Comparison of ENCODE assay signal across 25 mouse cellular contexts in genomic region chr2:59217931-59218330, GRCm38 (mm10). TPM values are rescaled to one million over a fixed set of nuclear protein-coding genes. Genes with fewer than 3 reads are reported as not detected.
DNase-seq lines count a peak whose midpoint lies in the region; ATAC-seq and TF ChIP-seq lines count a peak whose summit lies in the region.
"Had no signal": no experiment of that assay in that cellular context is flagged by ENCODE, and none has a peak within 500 bp of the region (broad histone marks: within the 10 kb centered on the region; RNA-seq: fewer than 3 reads in every experiment).

No protein-coding gene starts in this region.

- no peak overlapping the region for H3K27ac ChIP-seq in heart, adult 2 months
- peak overlapping the region; percentile 37 for H3K27ac ChIP-seq in layer of hippocampus, adult 2 months
- no peak overlapping the region for H3K27ac ChIP-seq in midbrain, embryonic 16.5 days (ENCODE audit: low read length)
- H3K27ac ChIP-seq in midbrain, embryonic 14.5 days (replicated peaks; ENCODE audit: low read depth, low read length), result no peak overlapping the region
- H3K27ac ChIP-seq in forebrain, embryonic 16.5 days (ENCODE audit: low read length), result no peak overlapping the region
- H3K27ac ChIP-seq: embryonic facial prominence, embryonic 10.5 days; embryonic facial prominence, embryonic 12.5 days; forebrain, embryonic 13.5 days; forebrain, embryonic 15.5 days had no signal

- peak; percentile 5; the same call in 1 of the 2 replicates for ATAC-seq in midbrain, embryonic 16.5 days
- no peak for ATAC-seq in midbrain, embryonic 14.5 days (ENCODE audit: low FRiP score, low TSS enrichment)
- no peak for ATAC-seq in forebrain, embryonic 16.5 days
- ATAC-seq: activated CD4-positive, CD25-positive, alpha-beta regulatory T cell, adult 4 months; CD4-positive, CD25-positive, alpha-beta regulatory T cell, adult 4 months; forebrain, embryonic 13.5 days; forebrain, embryonic 15.5 days; Patski had no signal

- no peak for TF ChIP-seq CTCF in heart, adult 2 months (IDR thresholded peaks at IDR 0.05)
- no peak for TF ChIP-seq CTCF in layer of hippocampus, adult 2 months (conservative IDR thresholded peaks at IDR 0.05)

- peaks cover 6% of the 10 kb centered on the region for H3K4me1 ChIP-seq in heart, adult 2 months (ENCODE audit: control insufficient read depth, insufficient read depth, low read length)
- no peaks in the 10 kb centered on the region for H3K4me1 ChIP-seq in midbrain, embryonic 16.5 days (ENCODE audit: control insufficient read depth, insufficient read depth, low read length)
- no peaks in the 10 kb centered on the region for H3K4me1 ChIP-seq in midbrain, embryonic 14.5 days (ENCODE audit: control insufficient read depth, insufficient read depth, low read length)
- peaks cover 8% of the 10 kb centered on the region for H3K4me1 ChIP-seq in forebrain, embryonic 16.5 days (replicated peaks; ENCODE audit: control insufficient read depth, insufficient read depth, low read length)
- H3K4me1 ChIP-seq: embryonic facial prominence, embryonic 10.5 days had no signal

- peaks cover 8% of the 10 kb centered on the region for H3K36me3 ChIP-seq in heart, adult 2 months (ENCODE audit: control insufficient read depth, insufficient read depth, low read length)
- no peaks in the 10 kb centered on the region; the same call in 1 of the 2 replicates for H3K36me3 ChIP-seq in midbrain, embryonic 16.5 days (ENCODE audit: control insufficient read depth, insufficient read depth, low read length)
- H3K36me3 ChIP-seq in midbrain, embryonic 14.5 days (ENCODE audit: control insufficient read depth, insufficient read depth, low read length), result no peaks in the 10 kb centered on the region
- H3K36me3 ChIP-seq in forebrain, embryonic 16.5 days (ENCODE audit: control insufficient read depth, insufficient read depth), result no peaks in the 10 kb centered on the region
- H3K36me3 ChIP-seq: forebrain, embryonic 15.5 days had no signal

- H3K4me3 ChIP-seq in heart, adult 2 months, result no peak overlapping the region
- no peak overlapping the region for H3K4me3 ChIP-seq in layer of hippocampus, adult 2 months
- H3K4me3 ChIP-seq in midbrain, embryonic 16.5 days (ENCODE audit: low read depth, low read length), result no peak overlapping the region
- H3K4me3 ChIP-seq in midbrain, embryonic 14.5 days (replicated peaks; ENCODE audit: low read depth, low read length), result no peak overlapping the region
- H3K4me3 ChIP-seq in forebrain, embryonic 16.5 days (replicated peaks; ENCODE audit: low read length), result no peak overlapping the region
- H3K4me3 ChIP-seq: embryonic facial prominence, embryonic 10.5 days; embryonic facial prominence, embryonic 12.5 days; forebrain, embryonic 13.5 days; forebrain, embryonic 15.5 days had no signal

- DNase-seq in heart, adult 11 months, result peak; percentile 56
- DNase-seq in heart, adult 2 months, result no peak
- no peak for DNase-seq in layer of hippocampus, adult 2 months (ENCODE audit: low spot score in 2 of 2)
- no peak for DNase-seq in layer of hippocampus, postnatal 10 days (ENCODE audit: low spot score in 2 of 2)
- no peak for DNase-seq in midbrain, embryonic 14.5 days
- DNase-seq: adrenal gland, adult 8-10 months; adrenal gland, postnatal 14 days; adrenal gland, postnatal 36 days; B cell, adult 2 months; cerebellum, adult 11-12 months; cerebellum, adult 2 months; cerebellum, adult 9-10 months; cerebellum, postnatal 10 days; cerebellum, postnatal 25 days had no signal

- intact Hi-C loops in heart, adult 2 months (cut with DNase I), result no loop called here

- peaks cover 7% of the 10 kb centered on the region for H3K79me2 ChIP-seq in heart, adult 2 months (replicated peaks; ENCODE audit: control insufficient read depth, insufficient read depth, low read length)

- H3K27me3 ChIP-seq in heart, adult 2 months (ENCODE audit: control insufficient read depth, insufficient read depth, low read length), result no peaks in the 10 kb centered on the region
- no peaks in the 10 kb centered on the region for H3K27me3 ChIP-seq in midbrain, embryonic 16.5 days (ENCODE audit: control insufficient read depth, insufficient read depth, low read depth, low read length)
- H3K27me3 ChIP-seq in midbrain, embryonic 14.5 days (ENCODE audit: control insufficient read depth, insufficient read depth, low read length), result no peaks in the 10 kb centered on the region
- H3K27me3 ChIP-seq in forebrain, embryonic 16.5 days (replicated peaks; ENCODE audit: control insufficient read depth, insufficient read depth, low read length), result no peaks in the 10 kb centered on the region
- H3K27me3 ChIP-seq: CH12.LX; embryonic facial prominence, embryonic 12.5 days; forebrain, embryonic 13.5 days; forebrain, embryonic 15.5 days; Patski had no signal

- WGBS in heart, adult 2 months, result 92% methylated on average over 6 of the region's 6 CpGs
- WGBS in midbrain, embryonic 16.5 days, result 78% methylated on average over 6 of the region's 6 CpGs
- 82% methylated on average over 6 of the region's 6 CpGs for WGBS in midbrain, embryonic 14.5 days
- 93% methylated on average over 6 of the region's 6 CpGs for WGBS in forebrain, embryonic 16.5 days

- no peak overlapping the region for H3K9ac ChIP-seq in heart, adult 2 months (ENCODE audit: low read depth, low read length)
- no peak overlapping the region for H3K9ac ChIP-seq in midbrain, embryonic 16.5 days (ENCODE audit: low read depth, low read length)
- no peak overlapping the region for H3K9ac ChIP-seq in midbrain, embryonic 14.5 days (replicated peaks; ENCODE audit: low read length)
- no peak overlapping the region for H3K9ac ChIP-seq in forebrain, embryonic 16.5 days (replicated peaks; ENCODE audit: low read depth, low read length)
- H3K9ac ChIP-seq: embryonic facial prominence, embryonic 12.5 days; forebrain, embryonic 13.5 days; forebrain, embryonic 15.5 days had no signal

- no peak overlapping the region for H3K4me2 ChIP-seq in midbrain, embryonic 16.5 days (ENCODE audit: low read length)
- H3K4me2 ChIP-seq in midbrain, embryonic 14.5 days (ENCODE audit: low read length), result no peak overlapping the region
- no peak overlapping the region for H3K4me2 ChIP-seq in forebrain, embryonic 16.5 days (ENCODE audit: low read length)
- H3K4me2 ChIP-seq: embryonic facial prominence, embryonic 12.5 days; forebrain, embryonic 13.5 days; forebrain, embryonic 15.5 days had no signal

- TF ChIP-seq POLR2A in heart, adult 2 months (IDR thresholded peaks at IDR 0.05; ENCODE audit: insufficient read depth, low read depth, low read length), result no peak

- TF ChIP-seq EP300 in heart, adult 2 months (IDR thresholded peaks at IDR 0.05; ENCODE audit: insufficient read depth, low read depth, low read length), result no peak

- no peaks in the 10 kb centered on the region for H3K9me3 ChIP-seq in midbrain, embryonic 16.5 days (replicated peaks; ENCODE audit: control insufficient read depth, low read length, poor library complexity, severe bottlenecking)
- no peaks in the 10 kb centered on the region for H3K9me3 ChIP-seq in midbrain, embryonic 14.5 days (ENCODE audit: control insufficient read depth, low read length)
- no peaks in the 10 kb centered on the region for H3K9me3 ChIP-seq in forebrain, embryonic 16.5 days (ENCODE audit: control insufficient read depth, low read length)
- H3K9me3 ChIP-seq: embryonic facial prominence, embryonic 10.5 days; embryonic facial prominence, embryonic 12.5 days; forebrain, embryonic 13.5 days; forebrain, embryonic 15.5 days; G1E had no signal

RNA-seq across cellular contexts. Expression of gene Pkp4, which starts 57.3 kb away (rescaled TPM):
- total RNA-seq in heart, adult 2 months (2021), result 100 to 1,000 TPM; 152 to 174 TPM
- 61.5 and 92.5 TPM in 2 replicates for polyA plus RNA-seq in heart, adult 2 months (2012; rRNA removed)
- 100 to 1,000 TPM; 300 to 306 TPM for total RNA-seq in layer of hippocampus, adult 2 months (2021)
- 100 to 1,000 TPM; 207 to 238 TPM for total RNA-seq in layer of hippocampus, postnatal 10 days (2021)
- 27.1 and 29.9 TPM in 2 replicates for polyA plus RNA-seq in midbrain, embryonic 16.5 days (2015; fragmentation: Nextera tagmentation; extraction: Ambion mirVana)
- 23.9 and 24.1 TPM in 2 replicates for polyA plus RNA-seq in midbrain, embryonic 14.5 days (2014; fragmentation: Nextera tagmentation; extraction: Ambion mirVana)
- 24.9 and 26.3 TPM in 2 replicates for polyA plus RNA-seq in forebrain, embryonic 16.5 days (2015; fragmentation: Nextera tagmentation; extraction: Ambion mirVana)
- total RNA-seq: CH12.LX had no signal

RNA-seq across cellular contexts. Expression of gene Ccdc148, which starts 57.4 kb away (rescaled TPM):
- under 1 TPM; 0.60 to 0.93 TPM for total RNA-seq in heart, adult 2 months (2021)
- polyA plus RNA-seq in heart, adult 2 months (2012; rRNA removed), result 0.10 and 0.18 TPM in 2 replicates
- total RNA-seq in layer of hippocampus, adult 2 months (2021), result 10 to 100 TPM; 14.7 to 15.5 TPM
- 10 to 100 TPM; 11.9 to 12.0 TPM for total RNA-seq in layer of hippocampus, postnatal 10 days (2021)
- polyA plus RNA-seq in midbrain, embryonic 16.5 days (2015; fragmentation: Nextera tagmentation; extraction: Ambion mirVana), result 8.0 and 9.4 TPM in 2 replicates
- polyA plus RNA-seq in midbrain, embryonic 14.5 days (2014; fragmentation: Nextera tagmentation; extraction: Ambion mirVana), result 2.7 and 3.1 TPM in 2 replicates
- polyA plus RNA-seq in forebrain, embryonic 16.5 days (2015; fragmentation: Nextera tagmentation; extraction: Ambion mirVana), result 4.6 and 5.8 TPM in 2 replicates
- total RNA-seq: CH12.LX had no signal
- polyA plus RNA-seq: G1E had no signal
